ENCODE assay signal across 8 mouse cellular contexts in the genomic region with DNA sequence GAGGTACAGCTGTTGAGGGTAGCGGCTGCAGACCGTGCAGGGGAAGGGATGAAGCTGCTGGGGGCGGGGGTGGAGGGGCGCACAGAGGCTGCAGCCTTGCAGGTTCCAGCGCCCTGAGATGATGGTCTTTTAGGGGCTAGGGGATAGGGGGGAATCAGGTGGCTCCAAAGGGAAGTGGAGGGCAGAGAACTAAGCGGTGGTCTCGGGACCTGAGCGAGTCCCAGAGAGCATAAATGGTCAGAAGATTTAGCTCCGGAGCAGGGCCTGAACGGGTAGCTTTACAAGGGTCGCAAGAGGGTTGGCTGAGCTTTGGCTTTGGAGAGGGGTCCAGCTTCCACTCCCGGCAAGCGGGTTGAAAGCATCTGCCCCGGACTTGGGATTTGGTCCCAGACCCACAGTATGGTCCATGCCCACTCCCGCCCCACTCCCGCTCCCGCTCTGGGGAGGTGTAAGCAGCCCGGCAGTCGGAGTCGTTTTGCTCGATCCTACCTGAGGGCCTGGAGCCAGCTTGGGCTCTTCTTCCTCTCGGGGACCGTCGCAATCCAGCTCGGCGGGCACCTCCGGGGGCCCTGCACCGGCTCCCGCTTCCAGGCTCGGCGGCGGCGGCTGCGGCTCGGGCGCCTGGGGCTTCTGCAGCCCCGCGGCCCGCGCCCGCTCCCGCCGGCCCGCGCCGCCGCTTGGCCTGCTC. TPM values are rescaled to one million over a fixed set of nuclear protein-coding genes. Genes with fewer than 3 reads are reported as not detected.
DNase-seq lines count a peak whose midpoint lies in the region; ATAC-seq and TF ChIP-seq lines count a peak whose summit lies in the region.

No protein-coding gene starts in this region.

- H3K4me2 ChIP-seq in embryonic facial prominence, embryonic 12.5 days (replicated peaks) = peak overlapping the region; percentile 97
- H3K4me2 ChIP-seq in heart, embryonic 14.5 days (ENCODE audit: low read length) = peak overlapping the region; percentile 88

- no peaks in the 10 kb centered on the region for H3K27me3 ChIP-seq in embryonic facial prominence, embryonic 12.5 days
- no peaks in the 10 kb centered on the region for H3K27me3 ChIP-seq in heart, embryonic 14.5 days (ENCODE audit: control insufficient read depth, insufficient read depth, low read length)
- H3K27me3 ChIP-seq in splenic B cell, adult 2 months (ENCODE audit: control insufficient read depth, insufficient read depth, low read length, poor library complexity, severe bottlenecking) = no peaks in the 10 kb centered on the region

- 0 out of 2 replicates have a peak, but pooled peaks cover 13% of the 10 kb centered on the region for H3K36me3 ChIP-seq in embryonic facial prominence, embryonic 12.5 days
- H3K36me3 ChIP-seq in heart, embryonic 14.5 days (ENCODE audit: control insufficient read depth, insufficient read depth, low read length) = peaks cover 26% of the 10 kb centered on the region
- H3K36me3 ChIP-seq in splenic B cell, adult 2 months (ENCODE audit: control insufficient read depth, insufficient read depth, low read length, poor library complexity, severe bottlenecking) = no peaks in the 10 kb centered on the region

- H3K9me3 ChIP-seq in embryonic facial prominence, embryonic 12.5 days = no peaks in the 10 kb centered on the region
- no peaks in the 10 kb centered on the region for H3K9me3 ChIP-seq in heart, embryonic 14.5 days (ENCODE audit: control insufficient read depth, low read length)

- peak overlapping the region; percentile 85 for H3K27ac ChIP-seq in gastrocnemius, adult 2 months
- H3K27ac ChIP-seq in embryonic facial prominence, embryonic 12.5 days = peak overlapping the region; percentile 94
- H3K27ac ChIP-seq in heart, embryonic 14.5 days (replicated peaks in 1 of 2; ENCODE audit: control insufficient read depth in 1 of 2, insufficient read depth in 1 of 2, low read depth in 2 of 2, low read length in 2 of 2) = peak overlapping the region; percentile 58 to 83

- peak; percentile 21 for ATAC-seq in activated CD4-positive, CD25-positive, alpha-beta regulatory T cell, adult 4 months
- ATAC-seq in embryonic facial prominence, embryonic 12.5 days (ENCODE audit: insufficient number of reproducible peaks, insufficient read depth, low FRiP score, low TSS enrichment) = peak; percentile 70
- ATAC-seq in heart, embryonic 14.5 days (ENCODE audit: insufficient number of reproducible peaks, insufficient read depth, low FRiP score, low read depth) = peak; percentile 60

- DNase-seq in gastrocnemius, adult 2 months = peak; percentile 67
- DNase-seq in gastrocnemius, adult 8-10 months (ENCODE audit: low spot score in 2 of 2) = no peak
- peak; percentile 50 for DNase-seq in kidney, postnatal 14 days
- DNase-seq in lung, postnatal 36 days = peak; percentile 14
- peak; percentile 13 for DNase-seq in splenic B cell, adult 2 months (ENCODE audit: low read depth, low spot score)

- intact Hi-C loops in gastrocnemius, adult 2 months (cut with DNase I) = loop anchor here (2.0 to 5.0 kb wide), 2 partner anchors 22 to 33 kb away; partner anchors contain the start of gene Ddx41

- H3K4me3 ChIP-seq in gastrocnemius, adult 2 months = peak overlapping the region; percentile 95
- peak overlapping the region; percentile 92 for H3K4me3 ChIP-seq in embryonic facial prominence, embryonic 12.5 days
- H3K4me3 ChIP-seq in heart, embryonic 14.5 days (ENCODE audit: control insufficient read depth in 1 of 2, insufficient read depth in 1 of 2, low read depth in 1 of 2, low read length in 2 of 2) = peak overlapping the region; percentile 83 to 87

- under 1% methylated on average over 38 of the region's 47 CpGs for WGBS in embryonic facial prominence, embryonic 12.5 days
- WGBS in heart, embryonic 14.5 days = under 1% methylated on average over 42 of the region's 47 CpGs

- peak overlapping the region; percentile 98 for H3K9ac ChIP-seq in embryonic facial prominence, embryonic 12.5 days
- peak overlapping the region; percentile 96 for H3K9ac ChIP-seq in heart, embryonic 14.5 days (ENCODE audit: low read length)

- H3K4me1 ChIP-seq in embryonic facial prominence, embryonic 12.5 days = peaks cover 16% of the 10 kb centered on the region
- peaks cover 10 to 16% of the 10 kb centered on the region in 2 experiments; a peak in 3 of 4 replicates for H3K4me1 ChIP-seq in heart, embryonic 14.5 days (ENCODE audit: control insufficient read depth in 2 of 2, insufficient read depth in 2 of 2, low read length in 2 of 2)

- TF ChIP-seq CTCF in gastrocnemius, adult 2 months (IDR thresholded peaks at IDR 0.05) = no peak

RNA-seq across cellular contexts. Expression of gene Fam193b, which starts 0.5 kb away (rescaled TPM):
- 10 to 100 TPM; 14.4 to 16.6 TPM for total RNA-seq in gastrocnemius, adult 2 months (2021)
- total RNA-seq in gastrocnemius, adult 8-10 months (2022) = 10 to 100 TPM in 3 of 4 experiments, 1 to 10 TPM in 1; 7.8 to 14.0 (median 10.1) TPM
- 10 to 100 TPM; 21.6 to 26.7 TPM for polyA plus RNA-seq in activated CD4-positive, CD25-positive, alpha-beta regulatory T cell, adult 4 months (2017; shearing (Covaris generic))
- polyA plus RNA-seq in embryonic facial prominence, embryonic 12.5 days (2016; fragmentation: Nextera tagmentation; extraction: Ambion mirVana) = 59.5 and 65.6 TPM in 2 replicates
- polyA plus RNA-seq in heart, embryonic 14.5 days (2014; fragmentation: Nextera tagmentation; extraction: Ambion mirVana) = 16.8 and 19.5 TPM in 2 replicates

RNA-seq across cellular contexts. Expression of gene Tmed9, which starts 3.1 kb away (rescaled TPM):
- total RNA-seq in gastrocnemius, adult 2 months (2021) = 10 to 100 TPM; 53.3 to 77.0 TPM
- total RNA-seq in gastrocnemius, adult 8-10 months (2022) = 10 to 100 TPM; 54.1 to 64.0 (median 60.1) TPM
- polyA plus RNA-seq in activated CD4-positive, CD25-positive, alpha-beta regulatory T cell, adult 4 months (2017; shearing (Covaris generic)) = 100 to 1,000 TPM; 152 to 296 TPM
- polyA plus RNA-seq in embryonic facial prominence, embryonic 12.5 days (2016; fragmentation: Nextera tagmentation; extraction: Ambion mirVana) = 120 and 127 TPM in 2 replicates
- 35.0 and 58.4 TPM in 2 replicates for polyA plus RNA-seq in heart, embryonic 14.5 days (2014; fragmentation: Nextera tagmentation; extraction: Ambion mirVana)

RNA-seq across cellular contexts. Expression of gene B4galt7, which starts 29.3 kb away (rescaled TPM):
- total RNA-seq in gastrocnemius, adult 2 months (2021) = 1 to 10 TPM; 5.9 to 7.1 TPM
- 1 to 10 TPM; 4.8 to 5.8 (median 5.1) TPM for total RNA-seq in gastrocnemius, adult 8-10 months (2022)
- 10 to 100 TPM; 24.5 to 30.2 TPM for polyA plus RNA-seq in activated CD4-positive, CD25-positive, alpha-beta regulatory T cell, adult 4 months (2017; shearing (Covaris generic))
- 35.3 and 38.9 TPM in 2 replicates for polyA plus RNA-seq in embryonic facial prominence, embryonic 12.5 days (2016; fragmentation: Nextera tagmentation; extraction: Ambion mirVana)
- polyA plus RNA-seq in heart, embryonic 14.5 days (2014; fragmentation: Nextera tagmentation; extraction: Ambion mirVana) = 16.4 and 17.2 TPM in 2 replicates

RNA-seq across cellular contexts. Expression of gene Ddx41, which starts 34.0 kb away (rescaled TPM):
- 10 to 100 TPM; 10.6 to 11.5 TPM for total RNA-seq in gastrocnemius, adult 2 months (2021)
- total RNA-seq in gastrocnemius, adult 8-10 months (2022) = 10 to 100 TPM in 1 of 4 experiments, 1 to 10 TPM in 3; 8.3 to 12.2 (median 9.2) TPM
- 10 to 100 TPM; 46.8 to 54.5 TPM for polyA plus RNA-seq in activated CD4-positive, CD25-positive, alpha-beta regulatory T cell, adult 4 months (2017; shearing (Covaris generic))
- polyA plus RNA-seq in embryonic facial prominence, embryonic 12.5 days (2016; fragmentation: Nextera tagmentation; extraction: Ambion mirVana) = 78.5 and 80.3 TPM in 2 replicates
- 27.8 and 28.9 TPM in 2 replicates for polyA plus RNA-seq in heart, embryonic 14.5 days (2014; fragmentation: Nextera tagmentation; extraction: Ambion mirVana)

RNA-seq across cellular contexts. Expression of gene Dok3, which starts 41.3 kb away (rescaled TPM):
- 1 to 10 TPM in 1 of 2 experiments, under 1 TPM in 1; 0.77 to 1.5 TPM for total RNA-seq in gastrocnemius, adult 2 months (2021)
- total RNA-seq in gastrocnemius, adult 8-10 months (2022) = 1 to 10 TPM in 1 of 4 experiments, under 1 TPM in 3; 0.61 to 1.1 (median 0.79) TPM
- 1 to 10 TPM in 1 of 2 experiments, not detected in 1; 2.7 TPM for polyA plus RNA-seq in activated CD4-positive, CD25-positive, alpha-beta regulatory T cell, adult 4 months (2017; shearing (Covaris generic))
- 2.5 and 3.0 TPM in 2 replicates for polyA plus RNA-seq in embryonic facial prominence, embryonic 12.5 days (2016; fragmentation: Nextera tagmentation; extraction: Ambion mirVana)
- polyA plus RNA-seq in heart, embryonic 14.5 days (2014; fragmentation: Nextera tagmentation; extraction: Ambion mirVana) = 1.3 and 1.4 TPM in 2 replicates

Comparison
In these comparisons a context has a peak if more than half of its experiments do, and no peak if none do; other contexts are left out.
1. DNase-seq: peak in gastrocnemius, adult 2 months (single experiment), kidney, postnatal 14 days (single experiment), lung, postnatal 36 days (single experiment) and splenic B cell, adult 2 months (single experiment); none in gastrocnemius, adult 8-10 months (0 of 2).
2. Peak in every context shown above with its lines, with median percentiles within 50 percentile points of each other: H3K27ac ChIP-seq, H3K4me3 ChIP-seq and ATAC-seq.